Mouse (Mus musculus) liver, embryonic 13.5 days (tissue): Measurements from ENCODE around the gene Gm42715. TPM values are rescaled to one million over a fixed set of nuclear protein-coding genes. Genes with fewer than 3 reads are reported as not detected.
"Not testable (repeated sequence)": the region's sequence is repeated elsewhere in the genome, so short reads cannot be mapped to it uniquely, and the experiment has no call there.

ENCODE experiments used
- ATAC-seq: fragments of 200-750 bp; cut with Nextera tagmentation; 2 replicates; pipeline ENCODE4 v1.8.0; 2017; ENCODE audit warnings: low read depth, mild to moderate bottlenecking, moderate number of reproducible peaks, moderate library complexity
- DNase-seq: peaks from one replicate; pipeline ENCODE4 v3.0.0; 2022
- H3K27ac ChIP-seq: fragments of 300-500 bp; sonication (generic); 2 replicates; pipeline ENCODE4 v1.5.1; 2015; ENCODE audit warnings: moderate library complexity, mild to moderate bottlenecking, inconsistent platforms
- H3K27me3 ChIP-seq: fragments of 300-500 bp; sonication (generic); 2 replicates; pipeline ENCODE4 v1.6.1; 2015; ENCODE audit warnings: mild to moderate bottlenecking, inconsistent platforms
- H3K36me3 ChIP-seq: fragments of 300-500 bp; sonication (generic); 2 replicates; pipeline ENCODE4 v1.6.1; 2015; ENCODE audit warnings: mild to moderate bottlenecking, inconsistent platforms
- H3K4me1 ChIP-seq: fragments of 300-500 bp; sonication (generic); replicated peaks from 2 replicates; pipeline ENCODE4 v1.6.1; 2015; ENCODE audit warnings: inconsistent platforms
- H3K4me2 ChIP-seq: fragments of 300-500 bp; sonication (generic); 2 replicates; pipeline ENCODE4 v1.6.1; 2015; ENCODE audit warnings: inconsistent platforms, mild to moderate bottlenecking, moderate library complexity
- H3K4me3 ChIP-seq: fragments of 300-500 bp; sonication (generic); replicated peaks from 2 replicates; pipeline ENCODE4 v1.5.1; 2015; ENCODE audit warnings: mild to moderate bottlenecking, inconsistent platforms
- H3K9ac ChIP-seq: fragments of 300-500 bp; sonication (generic); 2 replicates; pipeline ENCODE4 v1.6.1; 2015; ENCODE audit warnings: mild to moderate bottlenecking, inconsistent platforms
- H3K9me3 ChIP-seq: fragments of 300-500 bp; sonication (generic); replicated peaks from 2 replicates; pipeline ENCODE4 v1.6.1; 2016; ENCODE audit warnings: inconsistent platforms
- WGBS: fragments of 180-500 bp; shearing (Covaris S2); methylation state at CpG from one replicate; pipeline ENCODE4 v1.1.7; 2015; ENCODE audit not compliant: insufficient replicate concordance; 5-methylcytosine and 5-hydroxymethylcytosine counted together
- polyA plus RNA-seq: library from polyadenylated mRNA; unstranded; fragments of >200 nt; fragmentation: Nextera tagmentation; extraction: Ambion mirVana; gene quantifications from 2 replicates; pipeline ENCODE4 v1.2.1, GENCODE M21; 2015

The Gm42715 gene
- polyA plus RNA-seq, 1 experiment from 2014 or later = 6.1 TPM

DNA sequence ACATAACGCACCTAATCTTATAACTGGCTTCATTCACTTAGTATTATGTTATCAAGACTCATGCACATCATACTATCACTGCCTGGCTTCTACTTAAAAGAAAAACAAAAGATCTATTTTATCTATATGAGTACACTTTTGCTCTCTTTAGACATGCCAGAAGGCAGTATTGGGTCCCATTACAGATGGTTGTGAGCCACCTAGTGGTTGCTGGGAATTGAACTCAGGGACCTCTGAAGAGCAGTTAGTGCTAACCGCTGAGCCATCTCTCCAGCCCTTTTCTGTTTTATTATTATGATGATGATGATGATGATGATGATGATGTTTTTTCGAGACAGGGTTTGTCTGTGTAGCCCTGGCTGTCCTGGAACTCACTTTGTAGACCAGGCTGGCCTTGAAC lies 21.0 kb upstream of the Gm42715 start:
- WGBS = 37% methylated on average over 3 of the region's 3 CpGs
- H3K9me3 ChIP-seq = no peaks in the 10 kb centered on the region
- H3K27ac ChIP-seq = no peak overlapping the region
- 0 out of 2 replicates have a peak, but pooled peaks have one; percentile 51 for ATAC-seq
- no peaks in the 10 kb centered on the region for H3K27me3 ChIP-seq
- H3K4me3 ChIP-seq = no peak overlapping the region
- H3K4me2 ChIP-seq = no peak overlapping the region
- DNase-seq = peak; percentile 31
- H3K4me1 ChIP-seq = no peaks in the 10 kb centered on the region
- H3K36me3 ChIP-seq = no peaks in the 10 kb centered on the region
- H3K9ac ChIP-seq = no peak overlapping the region

DNA sequence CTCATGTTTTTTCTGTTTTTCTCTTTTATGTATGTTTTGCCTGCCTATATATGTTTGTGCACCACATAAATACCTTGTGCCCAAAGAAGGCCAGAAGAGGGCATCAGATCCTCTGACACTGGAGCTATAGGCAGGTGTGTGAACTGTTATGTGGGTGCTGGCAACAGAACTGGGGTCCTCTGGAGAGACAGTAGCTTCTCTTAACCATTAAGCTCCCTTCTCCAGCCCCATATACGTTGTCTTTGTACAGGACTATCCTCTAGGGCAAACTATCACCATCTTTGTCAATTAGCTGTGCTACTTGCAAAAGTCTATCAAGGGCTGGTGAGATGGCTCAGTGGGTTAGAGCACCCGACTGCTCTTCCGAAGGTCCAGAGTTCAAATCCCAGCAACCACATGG lies 11.1 kb upstream of the Gm42715 start:
- Histone ChIP-seq H3K27me3 (no peaks in the 10 kb centered on the region), H3K4me1 (peaks cover 18% of the 10 kb centered on the region), H3K4me2 (no peak overlapping the region), H3K27ac (no peak overlapping the region), H3K9ac (no peak overlapping the region), H3K4me3 (no peak overlapping the region), H3K36me3 (no peaks in the 10 kb centered on the region), H3K9me3 (no peaks in the 10 kb centered on the region)
- WGBS = 84% methylated on average over 3 of the region's 3 CpGs
- ATAC-seq = no peak
- no peak for DNase-seq

DNA sequence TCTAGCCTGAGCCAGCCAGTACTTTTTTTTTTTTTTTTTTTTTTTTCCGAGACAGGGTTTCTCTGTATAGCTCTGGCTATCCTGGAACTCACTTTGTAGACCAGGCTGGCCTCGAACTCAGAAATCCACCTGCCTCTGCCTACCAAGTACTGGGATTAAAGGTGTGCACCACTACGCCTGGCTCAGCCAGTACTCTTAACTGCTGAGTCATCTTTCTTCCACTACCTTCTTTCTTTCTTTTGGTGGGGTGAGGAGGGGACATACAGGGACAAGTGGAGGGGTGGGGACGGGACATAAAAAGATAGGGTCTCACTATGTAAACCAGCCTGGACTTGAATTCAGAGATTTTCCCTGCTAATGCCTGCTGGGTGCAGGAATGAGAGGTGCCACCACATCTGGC lies 9.6 kb upstream of the Gm42715 start:
- Histone ChIP-seq H3K4me1 (peaks cover 32% of the 10 kb centered on the region), H3K36me3 (peaks cover 10% of the 10 kb centered on the region)
- H3K4me2 ChIP-seq, H3K27me3 ChIP-seq, ATAC-seq, H3K27ac ChIP-seq, H3K9ac ChIP-seq, DNase-seq, H3K4me3 ChIP-seq, H3K9me3 ChIP-seq: not testable (repeated sequence)
- WGBS = 52% methylated on average over 4 of the region's 4 CpGs

DNA sequence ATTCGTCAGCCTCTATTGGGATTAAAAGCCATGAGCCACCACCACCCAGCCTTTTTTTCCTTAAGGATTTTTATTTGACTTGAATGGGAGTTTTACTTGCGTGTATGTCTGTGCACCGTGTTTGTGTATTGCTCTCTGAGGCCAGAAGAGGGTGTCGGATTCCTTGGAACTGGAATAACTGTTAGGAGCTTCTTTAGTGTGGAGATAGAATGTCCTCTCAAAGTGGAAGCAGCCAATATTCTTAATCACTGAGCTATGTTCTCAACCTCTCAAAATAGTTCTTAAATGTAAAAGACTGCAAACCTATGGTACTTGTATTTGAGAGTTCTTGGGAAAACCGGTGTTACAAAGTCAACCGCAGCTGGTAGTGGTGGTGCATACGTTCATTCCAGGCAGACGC lies 8.1 kb upstream of the Gm42715 start:
- Histone ChIP-seq H3K27me3 (no peaks in the 10 kb centered on the region), H3K4me3 (peak overlapping the region; percentile 96), H3K9ac (peak overlapping the region; percentile 95), H3K27ac (peak overlapping the region; percentile 96), H3K4me2 (peak overlapping the region; percentile 92), H3K4me1 (peaks cover 43% of the 10 kb centered on the region), H3K36me3 (peaks cover 24% of the 10 kb centered on the region), H3K9me3 (no peaks in the 10 kb centered on the region)
- 37% methylated on average over 8 of the region's 8 CpGs for WGBS
- no peak for DNase-seq
- ATAC-seq = no peak

DNA sequence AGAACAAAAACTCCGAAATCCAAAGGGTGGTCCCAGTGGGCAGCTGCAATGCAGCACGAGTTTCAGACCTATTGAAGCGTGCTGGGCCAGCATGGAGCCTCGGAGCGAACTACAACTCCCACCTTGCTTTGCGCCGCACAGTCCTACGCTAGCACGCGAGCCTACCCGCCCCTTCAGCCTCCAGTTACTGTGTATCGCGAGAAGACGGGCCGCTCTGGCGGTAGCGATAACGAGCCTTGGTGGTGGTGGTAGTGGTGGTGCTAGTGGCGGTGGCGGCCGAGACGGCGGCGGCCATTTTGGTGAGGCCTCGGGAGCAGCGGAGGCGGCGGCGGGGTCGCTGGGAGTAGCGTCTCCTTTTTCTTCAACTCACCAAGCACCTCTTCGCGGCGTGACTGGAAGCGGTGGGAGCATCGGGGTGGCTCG lies 7.6 kb upstream of the Gm42715 start, which contains the start of gene Srcap:
Gene Srcap, plus strand, starts transcription at position 176 of the 423 bp plus-strand sequence.
- peak within 1 kb of the TSS; percentile 95 for H3K9ac ChIP-seq
- H3K36me3 ChIP-seq = peaks cover 30% of the 10 kb centered on the region
- WGBS = 1% methylated on average over 37 of the region's 37 CpGs
- H3K27ac ChIP-seq = peak within 1 kb of the TSS; percentile 96
- DNase-seq (peak; percentile 97), ATAC-seq (peak; percentile 95)
- peak within 1 kb of the TSS; percentile 96 for H3K4me3 ChIP-seq
- no peaks in the 10 kb centered on the region for H3K27me3 ChIP-seq
- peak within 1 kb of the TSS; percentile 92 for H3K4me2 ChIP-seq
- peaks cover 43% of the 10 kb centered on the region for H3K4me1 ChIP-seq
- H3K9me3 ChIP-seq = no peaks in the 10 kb centered on the region

DNA sequence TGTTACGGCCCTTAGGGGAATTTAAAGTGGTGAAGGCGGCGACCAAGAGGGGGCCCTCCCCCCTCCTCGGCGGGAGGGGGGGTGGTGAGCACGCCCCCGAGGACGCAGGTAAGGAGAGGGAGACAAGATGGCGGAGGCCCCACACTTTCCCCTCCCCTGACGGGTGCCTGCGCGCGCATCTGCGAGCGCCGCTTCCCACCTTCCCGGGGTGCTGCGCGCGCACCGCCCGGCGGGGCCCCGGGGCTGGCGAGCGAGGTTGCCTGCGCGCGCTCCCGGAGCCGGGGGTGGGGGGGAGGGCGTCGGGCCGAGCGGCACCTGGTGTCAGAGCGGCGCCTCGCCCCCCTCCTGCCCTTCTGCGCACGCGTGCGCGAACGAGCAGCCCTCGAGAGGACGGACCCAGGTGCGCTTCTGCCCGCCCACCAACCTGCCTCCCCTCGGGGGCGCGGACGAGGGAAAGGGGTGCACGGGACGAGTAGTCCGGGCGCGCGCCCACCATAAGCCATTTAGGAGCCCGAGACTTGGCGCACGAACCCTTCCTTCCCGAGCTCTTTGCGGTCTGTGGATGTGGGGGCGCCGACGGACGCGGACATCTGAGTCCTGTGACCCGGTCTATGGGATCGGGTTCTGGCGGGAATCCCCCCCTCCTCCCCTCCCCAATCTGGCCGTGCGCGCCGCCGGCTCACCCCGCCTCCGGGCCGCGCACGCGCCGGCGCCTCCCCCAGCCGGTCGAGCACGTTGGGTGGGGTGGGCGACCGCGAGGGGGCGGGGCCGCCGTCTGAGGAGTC lies 7.0 kb upstream of the Gm42715 start:
- Histone ChIP-seq H3K36me3 (peaks cover 36% of the 10 kb centered on the region), H3K27ac (peak overlapping the region; percentile 96), H3K27me3 (no peaks in the 10 kb centered on the region), H3K9me3 (no peaks in the 10 kb centered on the region), H3K4me2 (peak overlapping the region; percentile 92), H3K9ac (peak overlapping the region; percentile 95), H3K4me3 (peak overlapping the region; percentile 96), H3K4me1 (peaks cover 43% of the 10 kb centered on the region)
- peak; percentile 90 for DNase-seq
- ATAC-seq = peak; percentile 81
- under 1% methylated on average over 68 of the region's 93 CpGs for WGBS

DNA sequence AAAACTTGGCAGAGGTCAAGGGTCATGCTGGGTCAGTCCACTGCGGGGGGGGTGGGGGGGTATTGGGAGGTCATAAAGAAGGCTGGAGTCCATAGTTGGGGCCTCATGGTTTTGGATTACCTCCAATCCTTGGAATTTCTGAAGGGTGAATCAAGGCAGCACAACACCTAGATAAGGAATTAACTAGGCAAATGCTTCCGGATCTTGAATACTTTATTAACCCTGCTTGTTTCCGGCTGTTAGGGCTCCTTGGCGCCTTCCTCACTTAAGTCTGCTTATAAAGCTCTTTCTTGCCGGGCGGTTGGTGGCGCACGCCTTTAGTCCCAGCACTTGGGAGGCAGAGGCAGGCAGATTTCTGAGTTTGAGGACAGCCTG lies 6.4 kb upstream of the Gm42715 start:
- H3K27ac ChIP-seq = peak overlapping the region; percentile 96
- WGBS = 15% methylated on average over 8 of the region's 8 CpGs
- ATAC-seq (no peak; the same call in 1 of the 2 replicates), DNase-seq (peak; percentile 29)
- peaks cover 43% of the 10 kb centered on the region for H3K4me1 ChIP-seq
- H3K4me3 ChIP-seq = peak overlapping the region; percentile 96
- peak overlapping the region; percentile 95 for H3K9ac ChIP-seq
- H3K9me3 ChIP-seq = no peaks in the 10 kb centered on the region
- peak overlapping the region; percentile 92 for H3K4me2 ChIP-seq
- H3K36me3 ChIP-seq = peaks cover 42% of the 10 kb centered on the region
- no peaks in the 10 kb centered on the region for H3K27me3 ChIP-seq

DNA sequence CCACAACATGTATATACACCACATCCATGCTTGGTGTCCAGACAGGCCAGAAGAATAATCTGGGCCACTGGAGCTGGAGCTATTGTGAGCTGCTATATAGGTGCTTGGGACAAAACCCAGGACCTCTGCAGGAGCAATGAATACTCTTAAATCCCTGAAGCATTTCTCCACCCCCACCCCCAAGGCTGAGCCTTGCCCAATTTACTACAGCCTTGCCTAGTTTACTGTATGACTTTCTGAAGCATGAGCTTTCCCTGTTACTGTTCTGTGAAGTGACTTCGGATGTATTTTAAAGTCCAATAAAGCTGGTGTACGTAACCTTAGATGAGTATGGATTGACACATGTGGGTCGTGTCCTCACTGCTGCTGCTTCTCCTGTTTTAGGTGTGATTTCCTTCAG lies 5.6 kb upstream of the Gm42715 start:
- no peaks in the 10 kb centered on the region for H3K27me3 ChIP-seq
- no peak for ATAC-seq
- peak overlapping the region; percentile 96 for H3K4me3 ChIP-seq
- peaks cover 50% of the 10 kb centered on the region for H3K36me3 ChIP-seq
- H3K27ac ChIP-seq = peak overlapping the region; percentile 0; the same call in 1 of the 2 replicates
- peaks cover 43% of the 10 kb centered on the region for H3K4me1 ChIP-seq
- H3K9ac ChIP-seq = peak overlapping the region; percentile 95
- H3K4me2 ChIP-seq = peak overlapping the region; percentile 92
- no peak for DNase-seq
- no peaks in the 10 kb centered on the region for H3K9me3 ChIP-seq
- WGBS = 80% methylated on average over 3 of the region's 3 CpGs

DNA sequence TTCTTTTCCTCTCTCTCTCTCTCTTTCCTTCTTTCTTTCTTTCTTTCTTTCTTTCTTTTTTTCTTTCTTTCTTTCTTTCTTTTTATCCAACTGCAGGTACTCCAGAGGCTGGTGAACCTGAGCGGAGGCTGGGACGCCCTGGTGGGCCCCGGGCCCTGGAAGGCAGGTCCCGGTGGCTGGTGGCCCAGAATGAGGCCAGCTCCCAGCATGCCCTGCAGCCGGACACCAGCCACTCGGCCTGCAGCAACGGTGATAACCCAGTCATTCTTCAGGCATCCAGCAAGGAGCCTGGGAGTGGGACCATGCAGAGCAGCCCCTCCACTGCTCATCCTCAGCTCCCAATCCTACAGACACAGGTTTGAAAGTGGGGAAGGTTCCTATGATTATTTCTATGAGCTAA lies 3.5 kb upstream of the Gm42715 start:
- 84% methylated on average over 7 of the region's 7 CpGs for WGBS
- ATAC-seq (no peak), DNase-seq (no peak)
- H3K4me3 ChIP-seq = no peak overlapping the region
- H3K4me1 ChIP-seq = peaks cover 39% of the 10 kb centered on the region
- no peak overlapping the region for H3K27ac ChIP-seq
- H3K9ac ChIP-seq = no peak overlapping the region
- H3K27me3 ChIP-seq = no peaks in the 10 kb centered on the region
- no peaks in the 10 kb centered on the region for H3K9me3 ChIP-seq
- H3K36me3 ChIP-seq = peaks cover 69% of the 10 kb centered on the region
- H3K4me2 ChIP-seq = no peak overlapping the region

DNA sequence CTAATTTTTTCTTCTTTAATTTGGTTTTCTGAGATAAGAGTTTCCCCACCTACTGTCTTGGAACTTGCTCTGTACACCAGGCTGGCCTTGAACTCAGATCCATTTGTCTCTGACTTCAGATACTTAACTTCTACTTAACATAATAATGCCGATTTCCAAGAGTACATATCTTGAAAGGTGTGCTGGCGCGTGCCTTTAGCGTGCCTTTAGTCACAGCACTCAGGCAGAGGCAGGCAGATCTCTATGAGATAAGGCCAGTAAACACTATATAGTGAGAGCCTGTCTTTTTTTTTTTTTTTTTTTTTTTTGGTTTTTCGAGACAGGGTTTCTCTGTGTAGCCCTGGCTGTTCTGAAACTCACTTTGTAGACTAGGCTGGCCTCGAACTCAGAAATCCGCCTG lies 3.0 kb upstream of the Gm42715 start:
- 85% methylated on average over 7 of the region's 7 CpGs for WGBS
- Histone ChIP-seq H3K27ac (no peak overlapping the region), H3K9me3 (no peaks in the 10 kb centered on the region), H3K36me3 (peaks cover 74% of the 10 kb centered on the region), H3K4me3 (no peak overlapping the region), H3K9ac (no peak overlapping the region), H3K4me2 (no peak overlapping the region), H3K27me3 (no peaks in the 10 kb centered on the region), H3K4me1 (peaks cover 34% of the 10 kb centered on the region)
- DNase-seq = no peak
- no peak for ATAC-seq

DNA sequence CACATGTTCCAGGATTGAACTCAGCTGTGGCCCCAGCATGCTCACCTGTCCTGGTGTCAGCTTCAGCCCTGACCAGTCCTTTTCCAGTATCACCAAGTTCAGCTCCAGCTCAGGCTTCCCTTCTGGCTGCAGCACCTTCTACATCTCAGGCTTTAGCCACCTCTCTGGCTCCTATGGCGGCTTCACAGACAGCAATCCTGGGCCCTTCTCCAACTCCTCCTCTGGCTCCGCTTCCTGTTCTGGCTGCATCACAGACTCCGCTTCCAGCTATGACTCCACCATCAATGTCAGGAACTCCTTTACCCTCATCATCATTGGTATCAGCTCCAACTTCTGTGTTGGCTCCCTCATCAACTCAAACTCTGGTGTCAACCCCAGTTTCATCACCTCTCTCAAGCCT lies 22.3 kb downstream of the Gm42715 start:
- Histone ChIP-seq H3K4me3 (no peak overlapping the region), H3K9ac (no peak overlapping the region), H3K36me3 (peaks cover 96% of the 10 kb centered on the region), H3K9me3 (no peaks in the 10 kb centered on the region), H3K27ac (no peak overlapping the region), H3K4me1 (no peaks in the 10 kb centered on the region), H3K4me2 (no peak overlapping the region), H3K27me3 (no peaks in the 10 kb centered on the region)
- ATAC-seq (no peak), DNase-seq (no peak)
- 94% methylated on average over 3 of the region's 3 CpGs for WGBS
